Mouse (Mus musculus): ENCODE results near the gene Olfr917.

DNA sequence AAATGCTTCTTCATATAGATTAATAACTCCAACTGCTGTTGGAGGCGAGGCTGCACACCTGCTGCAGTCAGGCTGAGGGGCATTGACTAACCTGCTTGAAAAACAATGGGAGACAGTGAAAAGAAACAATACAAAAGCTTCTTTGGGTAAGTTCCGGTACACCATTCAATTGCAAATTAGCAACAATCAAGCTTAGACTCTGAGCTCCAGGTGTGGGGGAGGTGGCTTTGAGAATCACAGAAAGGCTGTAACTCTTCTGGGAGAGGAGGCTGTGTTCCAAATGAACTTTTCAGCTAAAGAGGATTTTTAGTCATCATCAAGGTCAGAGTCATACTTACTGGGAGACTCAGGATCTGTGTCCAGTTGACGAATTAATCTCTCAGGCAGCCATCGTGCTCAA lies 33.2 kb downstream of the Olfr917 start:
- TF ChIP-seq CTCF (IDR thresholded peaks at IDR 0.05; ENCODE audit: extremely low read depth, insufficient read length, insufficient replicate concordance, low read depth, low read length) (no peak), POLR2A (IDR thresholded peaks at IDR 0.05; ENCODE audit: low read depth, low read length) (no peak)

Data from small intestine, adult 2 months (tissue).